Mouse (Mus musculus): ENCODE results near the gene Tle6. TPM values are rescaled to one million over a fixed set of nuclear protein-coding genes. Genes with fewer than 3 reads are reported as not detected.

Tle6 gene
- polyA plus RNA-seq (2014; fragmentation: Illumina TruSeq; extraction: RNeasy Lipid Tissue Mini Kit (QIAGEN cat#74804); ENCODE audit: low read depth, low replicate concordance), result 2.6 TPM

GRCm38 (mm10) chr10:81600738-81601203 is at the start of gene Tle6:
Gene Tle6, minus strand, starts transcription at chr10:81601073.

GRCm38 (mm10) chr10:81648803-81649775 is 48.2 kb upstream of the Tle6 start, which contains the start of gene Gm10778:
Gene Gm10778, plus strand, starts transcription at chr10:81649059.

GRCm38 (mm10) chr10:81628390-81628789 is 27.5 kb upstream of the Tle6 start, which contains the start of gene Ankrd24:
Gene Ankrd24, plus strand, starts transcription at chr10:81628540.

GRCm38 (mm10) chr10:81626994-81627835 is 26.3 kb upstream of the Tle6 start, which contains the start of gene Sirt6:
Gene Sirt6, minus strand, starts transcription at chr10:81627797.

GRCm38 (mm10) chr10:81605974-81606751 is 5.3 kb upstream of the Tle6 start, which contains the start of gene BC025920:
Gene BC025920, plus strand, starts transcription at chr10:81606270.

GRCm38 (mm10) chr10:81574081-81575056 is 26.5 kb downstream of the Tle6 start, which contains the start of gene Tle2:
Gene Tle2, plus strand, starts transcription at chr10:81574561.

GRCm38 (mm10) chr10:81559163-81559626 is 41.7 kb downstream of the Tle6 start, which contains the start of gene Aes:
Gene Aes, plus strand, starts transcription at chr10:81559488.

GRCm38 (mm10) chr10:81545161-81545747 is 55.6 kb downstream of the Tle6 start, which contains the start of gene Gna11:
Gene Gna11, minus strand, starts transcription at chr10:81545190.

Other genes with a start within 250 kb of the Tle6 start
- gene Mfsd12, start 243.6 kb downstream of the Tle6 start, polyA plus RNA-seq (2014; fragmentation: Illumina TruSeq; extraction: RNeasy Lipid Tissue Mini Kit (QIAGEN cat#74804); ENCODE audit: low read depth, low replicate concordance), result 0.23 TPM
- not detected for gene 4930404N11Rik, start 235.3 kb downstream of the Tle6 start, polyA plus RNA-seq (2014; fragmentation: Illumina TruSeq; extraction: RNeasy Lipid Tissue Mini Kit (QIAGEN cat#74804); ENCODE audit: low read depth, low replicate concordance)
- 0.35 TPM for gene Fzr1, start 222.6 kb downstream of the Tle6 start, polyA plus RNA-seq (2014; fragmentation: Illumina TruSeq; extraction: RNeasy Lipid Tissue Mini Kit (QIAGEN cat#74804); ENCODE audit: low read depth, low replicate concordance)
- gene Dohh, start 216.6 kb downstream of the Tle6 start, polyA plus RNA-seq (2014; fragmentation: Illumina TruSeq; extraction: RNeasy Lipid Tissue Mini Kit (QIAGEN cat#74804); ENCODE audit: low read depth, low replicate concordance), result not detected
- not detected for gene Gm48551, start 216.6 kb downstream of the Tle6 start, polyA plus RNA-seq (2014; fragmentation: Illumina TruSeq; extraction: RNeasy Lipid Tissue Mini Kit (QIAGEN cat#74804); ENCODE audit: low read depth, low replicate concordance)
- not detected for gene Gm48552, start 212.1 kb downstream of the Tle6 start, polyA plus RNA-seq (2014; fragmentation: Illumina TruSeq; extraction: RNeasy Lipid Tissue Mini Kit (QIAGEN cat#74804); ENCODE audit: low read depth, low replicate concordance)
- gene Smim24, start 208.0 kb downstream of the Tle6 start, polyA plus RNA-seq (2014; fragmentation: Illumina TruSeq; extraction: RNeasy Lipid Tissue Mini Kit (QIAGEN cat#74804); ENCODE audit: low read depth, low replicate concordance), result not detected
- 16.6 TPM for gene Nfic, start 145.4 kb downstream of the Tle6 start, polyA plus RNA-seq (2014; fragmentation: Illumina TruSeq; extraction: RNeasy Lipid Tissue Mini Kit (QIAGEN cat#74804); ENCODE audit: low read depth, low replicate concordance)
- gene Celf5, start 118.4 kb downstream of the Tle6 start, polyA plus RNA-seq (2014; fragmentation: Illumina TruSeq; extraction: RNeasy Lipid Tissue Mini Kit (QIAGEN cat#74804); ENCODE audit: low read depth, low replicate concordance), result 0.23 TPM
- not detected for gene Ncln, start 104.7 kb downstream of the Tle6 start, polyA plus RNA-seq (2014; fragmentation: Illumina TruSeq; extraction: RNeasy Lipid Tissue Mini Kit (QIAGEN cat#74804); ENCODE audit: low read depth, low replicate concordance)
- gene S1pr4, start 100.9 kb downstream of the Tle6 start, polyA plus RNA-seq (2014; fragmentation: Illumina TruSeq; extraction: RNeasy Lipid Tissue Mini Kit (QIAGEN cat#74804); ENCODE audit: low read depth, low replicate concordance), result not detected
- gene Gna15, start 76.8 kb downstream of the Tle6 start, polyA plus RNA-seq (2014; fragmentation: Illumina TruSeq; extraction: RNeasy Lipid Tissue Mini Kit (QIAGEN cat#74804); ENCODE audit: low read depth, low replicate concordance), result not detected
- 4.8 TPM for gene Gna11, start 55.9 kb downstream of the Tle6 start, polyA plus RNA-seq (2014; fragmentation: Illumina TruSeq; extraction: RNeasy Lipid Tissue Mini Kit (QIAGEN cat#74804); ENCODE audit: low read depth, low replicate concordance)
- gene Aes, start 41.6 kb downstream of the Tle6 start, polyA plus RNA-seq (2014; fragmentation: Illumina TruSeq; extraction: RNeasy Lipid Tissue Mini Kit (QIAGEN cat#74804); ENCODE audit: low read depth, low replicate concordance), result 30.2 TPM
- gene Tle2, start 26.5 kb downstream of the Tle6 start, polyA plus RNA-seq (2014; fragmentation: Illumina TruSeq; extraction: RNeasy Lipid Tissue Mini Kit (QIAGEN cat#74804); ENCODE audit: low read depth, low replicate concordance), result 4.4 TPM
- gene BC025920, start 5.2 kb upstream of the Tle6 start, polyA plus RNA-seq (2014; fragmentation: Illumina TruSeq; extraction: RNeasy Lipid Tissue Mini Kit (QIAGEN cat#74804); ENCODE audit: low read depth, low replicate concordance), result 1.3 TPM
- not detected for gene Sirt6, start 26.7 kb upstream of the Tle6 start, polyA plus RNA-seq (2014; fragmentation: Illumina TruSeq; extraction: RNeasy Lipid Tissue Mini Kit (QIAGEN cat#74804); ENCODE audit: low read depth, low replicate concordance)
- gene Ankrd24, start 27.5 kb upstream of the Tle6 start, polyA plus RNA-seq (2014; fragmentation: Illumina TruSeq; extraction: RNeasy Lipid Tissue Mini Kit (QIAGEN cat#74804); ENCODE audit: low read depth, low replicate concordance), result 3.0 TPM
- 14.4 TPM for gene Gm10778, start 48.0 kb upstream of the Tle6 start, polyA plus RNA-seq (2014; fragmentation: Illumina TruSeq; extraction: RNeasy Lipid Tissue Mini Kit (QIAGEN cat#74804); ENCODE audit: low read depth, low replicate concordance)
- gene Zfp433, start 103.8 kb upstream of the Tle6 start, polyA plus RNA-seq (2014; fragmentation: Illumina TruSeq; extraction: RNeasy Lipid Tissue Mini Kit (QIAGEN cat#74804); ENCODE audit: low read depth, low replicate concordance), result 30.4 TPM
- gene Gm3055, start 170.1 kb upstream of the Tle6 start, polyA plus RNA-seq (2014; fragmentation: Illumina TruSeq; extraction: RNeasy Lipid Tissue Mini Kit (QIAGEN cat#74804); ENCODE audit: low read depth, low replicate concordance), result 15.6 TPM
- 3.4 TPM for gene Gm4767, start 211.1 kb upstream of the Tle6 start, polyA plus RNA-seq (2014; fragmentation: Illumina TruSeq; extraction: RNeasy Lipid Tissue Mini Kit (QIAGEN cat#74804); ENCODE audit: low read depth, low replicate concordance)